Comparison of ENCODE assay signal across 30 mouse cellular contexts in the genomic region with DNA sequence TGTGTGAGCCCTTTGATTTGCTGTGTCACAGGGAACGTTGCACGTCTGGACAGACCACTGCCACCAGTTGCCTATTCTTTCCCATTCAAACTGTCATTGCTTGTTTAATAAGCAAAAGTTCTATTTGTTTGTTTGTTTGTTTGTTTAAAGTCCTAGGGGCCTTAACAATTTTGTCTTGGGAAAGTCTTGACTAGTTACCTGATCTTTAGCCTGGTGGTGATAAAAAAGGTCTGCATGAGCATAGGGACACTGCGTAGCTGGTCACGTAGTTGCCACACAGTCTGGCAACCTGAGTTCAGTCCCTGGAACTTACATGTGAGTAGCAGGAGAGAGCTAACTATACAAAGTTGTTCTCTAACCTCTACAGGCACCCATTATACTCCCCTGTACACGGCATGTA.
"Had no signal": no experiment of that assay in that cellular context is flagged by ENCODE, and none has a peak within 500 bp of the region (broad histone marks: within the 10 kb centered on the region; RNA-seq: fewer than 3 reads in every experiment).

No protein-coding gene starts in this region.

- DNase-seq: left cerebral cortex, postnatal 4 days; liver; liver, embryonic 13.5 days; liver, postnatal 0 days; lung, adult 18-20 months; lung, adult 2 months; lung, embryonic 14.5 days; lung, postnatal 10 days; lung, postnatal 14 days; lung, postnatal 36 days; lung, postnatal 4 days had no signal

- H3K9ac ChIP-seq: limb, embryonic 12.5 days; limb, embryonic 13.5 days; limb, embryonic 15.5 days; liver, embryonic 12.5 days; liver, embryonic 13.5 days; liver, embryonic 14.5 days; liver, embryonic 15.5 days; liver, postnatal 0 days; lung, embryonic 14.5 days; lung, embryonic 15.5 days; midbrain, embryonic 12.5 days; midbrain, embryonic 13.5 days; midbrain, embryonic 15.5 days; neural tube, embryonic 12.5 days had no signal

- H3K4me2 ChIP-seq: limb, embryonic 12.5 days; limb, embryonic 13.5 days; limb, embryonic 15.5 days; liver, embryonic 11.5 days; liver, embryonic 12.5 days; liver, embryonic 13.5 days; liver, embryonic 15.5 days; lung, embryonic 14.5 days; lung, embryonic 15.5 days; midbrain, embryonic 12.5 days; midbrain, embryonic 13.5 days; midbrain, embryonic 15.5 days; neural tube, embryonic 12.5 days had no signal

- H3K4me3 ChIP-seq: limb, embryonic 10.5 days; limb, embryonic 12.5 days; limb, embryonic 13.5 days; limb, embryonic 15.5 days; liver, embryonic 12.5 days; liver, embryonic 13.5 days; liver, embryonic 15.5 days; lung, embryonic 15.5 days; megakaryocyte, embryonic 14.5 days; midbrain, embryonic 10.5 days; midbrain, embryonic 12.5 days; midbrain, embryonic 13.5 days; midbrain, embryonic 15.5 days; myocyte; neural tube, embryonic 12.5 days had no signal

- ATAC-seq: liver, embryonic 12.5 days; liver, postnatal 0 days; lung, postnatal 0 days; midbrain, embryonic 13.5 days; midbrain, embryonic 15.5 days; midbrain, embryonic 16.5 days had no signal

- H3K9me3 ChIP-seq: limb, embryonic 10.5 days; limb, embryonic 12.5 days; limb, embryonic 13.5 days; limb, embryonic 15.5 days; liver, embryonic 12.5 days; liver, embryonic 13.5 days; liver, embryonic 15.5 days; lung, embryonic 15.5 days; megakaryocyte, embryonic 14.5 days; midbrain, embryonic 13.5 days; midbrain, embryonic 15.5 days; neural tube, embryonic 12.5 days had no signal

- H3K27ac ChIP-seq: limb, embryonic 10.5 days; limb, embryonic 12.5 days; limb, embryonic 13.5 days; limb, embryonic 15.5 days; liver, embryonic 12.5 days; liver, embryonic 13.5 days; liver, embryonic 14.5 days; liver, embryonic 15.5 days; lung, embryonic 15.5 days; macrophage; midbrain, embryonic 10.5 days; midbrain, embryonic 12.5 days; midbrain, embryonic 13.5 days; midbrain, embryonic 15.5 days; neural tube, embryonic 12.5 days had no signal

- H3K36me3 ChIP-seq: limb, embryonic 10.5 days; liver, embryonic 12.5 days; liver, embryonic 13.5 days; liver, embryonic 15.5 days; lung, embryonic 15.5 days had no signal

- H3K4me1 ChIP-seq: limb, embryonic 10.5 days; limb, embryonic 12.5 days; limb, embryonic 13.5 days; limb, embryonic 15.5 days; liver, embryonic 12.5 days; liver, embryonic 13.5 days; liver, embryonic 15.5 days; megakaryocyte, embryonic 14.5 days; midbrain, embryonic 10.5 days; midbrain, embryonic 12.5 days; midbrain, embryonic 13.5 days; midbrain, embryonic 15.5 days; neural tube, embryonic 12.5 days had no signal

- H3K27me3 ChIP-seq: limb, embryonic 12.5 days; limb, embryonic 13.5 days; limb, embryonic 15.5 days; liver, embryonic 12.5 days; liver, embryonic 13.5 days; liver, embryonic 15.5 days; lung, embryonic 15.5 days; megakaryocyte, embryonic 14.5 days; midbrain, embryonic 12.5 days; midbrain, embryonic 13.5 days; midbrain, embryonic 15.5 days; neural tube, embryonic 12.5 days had no signal
